Comparison of ENCODE assay signal across 9 mouse cellular contexts in the genomic region with DNA sequence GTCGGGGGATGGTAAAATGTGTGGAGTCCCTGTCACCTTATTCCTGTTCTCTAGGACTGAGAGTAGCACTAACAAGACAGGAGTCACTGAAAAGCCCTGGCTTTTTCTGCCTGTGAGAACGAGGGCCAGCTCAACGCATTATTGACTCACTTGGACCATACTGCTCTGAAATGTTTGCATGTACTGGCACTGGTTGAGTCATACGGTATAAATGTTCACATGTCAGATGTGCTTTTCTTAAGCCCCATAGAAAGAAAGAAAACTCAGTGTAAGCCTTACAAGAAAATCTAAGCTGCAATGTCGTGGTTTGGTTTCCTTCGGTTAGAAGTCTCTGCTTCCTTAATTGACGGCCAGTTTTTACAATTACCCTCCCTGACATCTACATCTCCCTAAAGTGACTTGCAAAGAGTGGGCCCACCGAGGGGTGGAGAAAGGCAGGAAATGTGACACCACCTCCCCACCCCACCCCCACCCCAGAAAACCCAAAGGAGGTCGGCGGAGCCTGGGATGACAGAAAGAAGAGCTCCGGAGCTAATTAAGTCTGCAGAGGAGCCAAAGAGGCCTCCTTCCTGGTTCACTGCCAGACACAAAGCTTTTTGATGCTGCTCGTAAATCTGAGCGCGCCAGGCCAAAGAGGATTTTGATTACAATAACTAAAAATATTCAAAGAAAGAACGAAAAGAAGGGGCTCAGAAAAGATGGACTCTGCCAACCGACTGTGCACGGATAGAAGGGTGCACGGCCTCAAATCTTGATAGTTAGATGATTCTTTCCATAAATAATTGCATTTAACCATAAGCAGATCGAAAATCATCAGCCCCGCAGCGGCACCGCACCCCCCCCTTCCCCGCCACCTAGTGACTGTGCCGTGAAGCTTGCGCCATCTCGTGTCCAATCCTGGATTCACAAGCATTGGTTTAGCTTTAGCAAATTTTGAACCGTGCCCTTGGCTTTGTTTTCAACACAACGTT. TPM values are rescaled to one million over a fixed set of nuclear protein-coding genes. Genes with fewer than 3 reads are reported as not detected.
A peak's percentile ranks its signal among the peaks of the same experiment; 100 is the strongest.
DNase-seq lines count a peak whose midpoint lies in the region; ATAC-seq and TF ChIP-seq lines count a peak whose summit lies in the region.
"Had no signal": no experiment of that assay in that cellular context is flagged by ENCODE, and none has a peak within 500 bp of the region (broad histone marks: within the 10 kb centered on the region; RNA-seq: fewer than 3 reads in every experiment).

No protein-coding gene starts in this region.

- WGBS in embryonic facial prominence, embryonic 10.5 days: 4% methylated on average over 28 of the region's 28 CpGs
- WGBS in heart, embryonic 10.5 days: 3% methylated on average over 28 of the region's 28 CpGs
- 4% methylated on average over 28 of the region's 28 CpGs for whole genome bisulfite sequencing in kidney, embryonic 14.5 days
- WGBS in liver, adult 2 months: 11% methylated on average over 28 of the region's 28 CpGs

- peak overlapping the region; percentile 55 for H3K4me3 ChIP-seq in embryonic facial prominence, embryonic 10.5 days
- peak overlapping the region; percentile 57 for H3K4me3 ChIP-seq in heart, embryonic 10.5 days
- H3K4me3 ChIP-seq in kidney, embryonic 14.5 days (ENCODE audit: low read length): peak overlapping the region; percentile 40
- H3K4me3 ChIP-seq in liver, adult 2 months (ENCODE audit: insufficient read depth, low read depth, low read length): peak overlapping the region; percentile 48
- peak overlapping the region; percentile 39 for H3K4me3 ChIP-seq in myocyte

- peak; percentile 89 for TF ChIP-seq CTCF in liver, adult 2 months (IDR thresholded peaks at IDR 0.05; ENCODE audit: low read depth, low read length)

- no peaks in the 10 kb centered on the region for H3K79me2 ChIP-seq in liver, adult 2 months (ENCODE audit: control insufficient read depth, insufficient read depth, low read length)
- H3K79me2 ChIP-seq in myocyte (ENCODE audit: control insufficient read depth, insufficient read depth): no peaks in the 10 kb centered on the region

- no peaks in the 10 kb centered on the region for H3K27me3 ChIP-seq in embryonic facial prominence, embryonic 10.5 days (replicated peaks; ENCODE audit: low read depth, poor library complexity, severe bottlenecking)
- H3K27me3 ChIP-seq in heart, embryonic 10.5 days (ENCODE audit: insufficient read depth, poor library complexity, severe bottlenecking): no peaks in the 10 kb centered on the region; the same call in 1 of the 2 replicates
- H3K27me3 ChIP-seq in kidney, embryonic 14.5 days (ENCODE audit: control insufficient read depth, insufficient read depth, low read length): no peaks in the 10 kb centered on the region
- H3K27me3 ChIP-seq in liver, adult 2 months (ENCODE audit: control insufficient read depth, insufficient read depth, low read length): no peaks in the 10 kb centered on the region
- H3K27me3 ChIP-seq in myocyte (ENCODE audit: control insufficient read depth, insufficient read depth, insufficient read length): no peaks in the 10 kb centered on the region

- peak; percentile 79 for ATAC-seq in kidney, embryonic 14.5 days (ENCODE audit: low FRiP score, low TSS enrichment)

- no peaks in the 10 kb centered on the region for H3K36me3 ChIP-seq in embryonic facial prominence, embryonic 10.5 days (replicated peaks)
- no peaks in the 10 kb centered on the region for H3K36me3 ChIP-seq in heart, embryonic 10.5 days
- no peaks in the 10 kb centered on the region for H3K36me3 ChIP-seq in kidney, embryonic 14.5 days (ENCODE audit: control insufficient read depth, insufficient read depth, low read length)
- no peaks in the 10 kb centered on the region for H3K36me3 ChIP-seq in liver, adult 2 months (ENCODE audit: control insufficient read depth, insufficient read depth, low read length)
- no peaks in the 10 kb centered on the region for H3K36me3 ChIP-seq in myocyte (ENCODE audit: control insufficient read depth, insufficient read depth)
- H3K36me3 ChIP-seq: G1E had no signal

- H3K27ac ChIP-seq in embryonic facial prominence, embryonic 10.5 days (replicated peaks): peak overlapping the region; percentile 83
- peak overlapping the region; percentile 80 for H3K27ac ChIP-seq in heart, embryonic 10.5 days
- peak overlapping the region; percentile 76 for H3K27ac ChIP-seq in kidney, embryonic 14.5 days (ENCODE audit: low read depth, low read length)
- H3K27ac ChIP-seq in liver, adult 2 months (replicated peaks; ENCODE audit: insufficient read depth, low read depth, low read length): no peak overlapping the region

- peak overlapping the region; percentile 28; the same call in 1 of the 2 replicates for H3K9ac ChIP-seq in kidney, embryonic 14.5 days (ENCODE audit: low read depth, low read length)
- no peak overlapping the region for H3K9ac ChIP-seq in liver, adult 2 months (ENCODE audit: low read depth, low read length)

- DNase-seq in gastrocnemius, adult 18-20 months (ENCODE audit: low spot score): peak; percentile 72
- DNase-seq in gastrocnemius, postnatal 25 days: no peak
- peak; percentile 85 for DNase-seq in embryonic facial prominence, embryonic 10.5 days (ENCODE audit: low spot score)
- DNase-seq in heart, embryonic 10.5 days (ENCODE audit: low spot score): peak; percentile 91
- DNase-seq in liver, adult 2 months (ENCODE audit: extremely low read depth, low read depth, low spot score): peak; percentile 60
- peak; percentile 59 to 80 for DNase-seq in spleen, postnatal 4 days (ENCODE audit: low spot score in 2 of 2)

- H3K4me1 ChIP-seq in embryonic facial prominence, embryonic 10.5 days: peaks cover 32% of the 10 kb centered on the region
- H3K4me1 ChIP-seq in heart, embryonic 10.5 days: peaks cover 26% of the 10 kb centered on the region
- H3K4me1 ChIP-seq in kidney, embryonic 14.5 days (ENCODE audit: control insufficient read depth, insufficient read depth, low read length): peaks cover 10% of the 10 kb centered on the region
- no peaks in the 10 kb centered on the region; the same call in 1 of the 2 replicates for H3K4me1 ChIP-seq in liver, adult 2 months (ENCODE audit: control insufficient read depth, insufficient read depth, low read length)

- TF ChIP-seq POLR2A in liver, adult 2 months (IDR thresholded peaks at IDR 0.05; ENCODE audit: extremely low read depth, insufficient read depth, low read length): no peak
- TF ChIP-seq POLR2A in myocyte (IDR thresholded peaks at IDR 0.05; ENCODE audit: insufficient read length, low read depth): no peak

- H3ac ChIP-seq in myocyte (ENCODE audit: control insufficient read depth, insufficient read length): no peak overlapping the region

- H3K9me3 ChIP-seq in embryonic facial prominence, embryonic 10.5 days: no peaks in the 10 kb centered on the region
- no peaks in the 10 kb centered on the region for H3K9me3 ChIP-seq in heart, embryonic 10.5 days
- no peaks in the 10 kb centered on the region for H3K9me3 ChIP-seq in kidney, embryonic 14.5 days (ENCODE audit: control insufficient read depth, low read length)

- H3K4me2 ChIP-seq in kidney, embryonic 14.5 days (replicated peaks; ENCODE audit: low read depth, low read length): peak overlapping the region; percentile 65
- peak overlapping the region; percentile 99 for H3K4me2 ChIP-seq in myocyte (ENCODE audit: low read depth)

TF ChIP-seq in myocyte, 11 proteins besides CTCF, POLR2A, EP300 and RAD21:
- no peak for TF ChIP-seq MYOD1 (IDR thresholded peaks at IDR 0.05; ENCODE audit: control insufficient read depth in 1 of 3, insufficient read length in 2 of 3, low read depth in 2 of 3)
- TF ChIP-seq SRF (IDR thresholded peaks at IDR 0.05; ENCODE audit: control insufficient read depth, insufficient read length, low read depth): no peak
- no peak for TF ChIP-seq E2F4 (IDR thresholded peaks at IDR 0.05; ENCODE audit: insufficient read depth)
- no peak for TF ChIP-seq REST (IDR thresholded peaks at IDR 0.05; ENCODE audit: insufficient read depth, insufficient read length)
- no peak for TF ChIP-seq MYOG (IDR thresholded peaks at IDR 0.05; ENCODE audit: control insufficient read depth in 1 of 3, insufficient read depth in 1 of 3, insufficient read length in 2 of 3, low read depth in 2 of 3)
- no peak for TF ChIP-seq TCF3 (IDR thresholded peaks at IDR 0.05; ENCODE audit: insufficient read length, low read depth)
- no peak for TF ChIP-seq USF1 (IDR thresholded peaks at IDR 0.05; ENCODE audit: low read depth)
- no peak for TF ChIP-seq TCF12 (IDR thresholded peaks at IDR 0.05; ENCODE audit: insufficient read depth, poor library complexity, severe bottlenecking)
- no peak for TF ChIP-seq CEBPB (IDR thresholded peaks at IDR 0.05; ENCODE audit: insufficient read depth, poor library complexity, severe bottlenecking)
- TF ChIP-seq POLR2AphosphoS2 (IDR thresholded peaks at IDR 0.05; ENCODE audit: insufficient read length, low read depth): no peak
- TF ChIP-seq MAX (IDR thresholded peaks at IDR 0.05; ENCODE audit: low read depth): no peak

RNA-seq across cellular contexts. Expression of a gene that starts 28.0 kb away (rescaled TPM):
- not detected for total RNA-seq in gastrocnemius, adult 18-20 months (2021)
- not detected for total RNA-seq in gastrocnemius, postnatal 25 days (2021)
- not detected in 2 replicates for polyA plus RNA-seq in embryonic facial prominence, embryonic 10.5 days (2016; fragmentation: Nextera tagmentation; extraction: Ambion mirVana)
- 0.28 TPM in 1 of 2 replicates, not detected in the other for polyA plus RNA-seq in heart, embryonic 10.5 days (2016; fragmentation: Nextera tagmentation; extraction: Ambion mirVana)
- polyA plus RNA-seq in kidney, embryonic 14.5 days (2014; fragmentation: Nextera tagmentation; extraction: Ambion mirVana): not detected in 2 replicates
- not detected in 2 replicates for total RNA-seq in liver, adult 2 months (2014; rRNA removed)
- not detected in 2 replicates for polyA plus RNA-seq in liver, adult 2 months (2012; rRNA removed)
- polyA plus RNA-seq in myocyte (2012; fragmentation: generic; extraction: Trizol): not detected
- total RNA-seq: G1E had no signal
- polyA plus RNA-seq: G1E had no signal

RNA-seq across cellular contexts. Expression of a gene that starts 40.5 kb away (rescaled TPM):
- 1 to 10 TPM in 1 of 2 experiments, under 1 TPM in 1; 0.83 to 1.0 TPM for total RNA-seq in gastrocnemius, adult 18-20 months (2021)
- total RNA-seq in gastrocnemius, postnatal 25 days (2021): under 1 TPM; 0.28 to 0.96 TPM
- polyA plus RNA-seq in embryonic facial prominence, embryonic 10.5 days (2016; fragmentation: Nextera tagmentation; extraction: Ambion mirVana): 0.69 and 1.2 TPM in 2 replicates
- polyA plus RNA-seq in heart, embryonic 10.5 days (2016; fragmentation: Nextera tagmentation; extraction: Ambion mirVana): 1.7 and 1.8 TPM in 2 replicates
- 1.7 TPM in 2 replicates for polyA plus RNA-seq in kidney, embryonic 14.5 days (2014; fragmentation: Nextera tagmentation; extraction: Ambion mirVana)
- 6.6 and 8.7 TPM in 2 replicates for total RNA-seq in liver, adult 2 months (2014; rRNA removed)
- polyA plus RNA-seq in liver, adult 2 months (2012; rRNA removed): 9.5 and 9.9 TPM in 2 replicates
- 0.70 TPM for polyA plus RNA-seq in myocyte (2012; fragmentation: generic; extraction: Trizol)
